Mouse (Mus musculus): ENCODE data around the gene Kat6b.
"Not testable (repeated sequence)": the region's sequence is repeated elsewhere in the genome, so short reads cannot be mapped to it uniquely, and the experiment has no call there.

The Kat6b gene

GRCm38 (mm10) chr14:21636548-21636947, 155.3 kb downstream of the Kat6b start:
- no peak for DNase-seq (ENCODE audit: low read depth, low spot score)
- H3K27me3 ChIP-seq (ENCODE audit: control insufficient read depth, insufficient read depth, low read length, poor library complexity, severe bottlenecking): no peaks in the 10 kb centered on the region
- peaks cover 3% of the 10 kb centered on the region for H3K36me3 ChIP-seq (ENCODE audit: control insufficient read depth, insufficient read depth, low read length, poor library complexity, severe bottlenecking)

GRCm38 (mm10) chr14:21640806-21641435, 159.7 kb downstream of the Kat6b start:
- DNase-seq (ENCODE audit: low read depth, low spot score): no peak
- H3K36me3 ChIP-seq (ENCODE audit: control insufficient read depth, insufficient read depth, low read length, poor library complexity, severe bottlenecking): peaks cover 3% of the 10 kb centered on the region
- no peaks in the 10 kb centered on the region for H3K27me3 ChIP-seq (ENCODE audit: control insufficient read depth, insufficient read depth, low read length, poor library complexity, severe bottlenecking)

- H3K27me3 ChIP-seq (ENCODE audit: control insufficient read depth, insufficient read depth, low read length, poor library complexity, severe bottlenecking): no peaks in the 10 kb centered on the region
- H3K36me3 ChIP-seq (ENCODE audit: control insufficient read depth, insufficient read depth, low read length, poor library complexity, severe bottlenecking): no peaks in the 10 kb centered on the region; the same call in 1 of the 2 replicates
- peak; percentile 25 for DNase-seq (ENCODE audit: low read depth, low spot score)
Measured at GRCm38 (mm10) chr14:21653813-21654212, 172.6 kb downstream of the Kat6b start.

GRCm38 (mm10) chr14:21659155-21659554, 177.9 kb downstream of the Kat6b start:
- no peak for DNase-seq (ENCODE audit: low read depth, low spot score)
- Histone ChIP-seq H3K36me3 (ENCODE audit: control insufficient read depth, insufficient read depth, low read length, poor library complexity, severe bottlenecking) (peaks cover 3% of the 10 kb centered on the region), H3K27me3 (ENCODE audit: control insufficient read depth, insufficient read depth, low read length, poor library complexity, severe bottlenecking) (no peaks in the 10 kb centered on the region)

- peak; percentile 70 for DNase-seq (ENCODE audit: low read depth, low spot score)
- H3K36me3 ChIP-seq (ENCODE audit: control insufficient read depth, insufficient read depth, low read length, poor library complexity, severe bottlenecking): peaks cover 3% of the 10 kb centered on the region
Measured at GRCm38 (mm10) chr14:21659652-21660051, 178.4 kb downstream of the Kat6b start.

GRCm38 (mm10) chr14:21662465-21663142, 181.4 kb downstream of the Kat6b start:
- Histone ChIP-seq H3K27me3 (ENCODE audit: control insufficient read depth, insufficient read depth, low read length, poor library complexity, severe bottlenecking) (no peaks in the 10 kb centered on the region), H3K36me3 (ENCODE audit: control insufficient read depth, insufficient read depth, low read length, poor library complexity, severe bottlenecking) (peaks cover 3% of the 10 kb centered on the region)
- peak; percentile 18 for DNase-seq (ENCODE audit: low read depth, low spot score)

More at GRCm38 (mm10) chr14:21659652-21660051, 178.4 kb downstream of the Kat6b start:
- no peaks in the 10 kb centered on the region for H3K27me3 ChIP-seq (ENCODE audit: control insufficient read depth, insufficient read depth, low read length, poor library complexity, severe bottlenecking)

GRCm38 (mm10) chr14:21669218-21669617, 188.0 kb downstream of the Kat6b start:
- peaks cover 2% of the 10 kb centered on the region for H3K36me3 ChIP-seq (ENCODE audit: control insufficient read depth, insufficient read depth, low read length, poor library complexity, severe bottlenecking)
- H3K27me3 ChIP-seq (ENCODE audit: control insufficient read depth, insufficient read depth, low read length, poor library complexity, severe bottlenecking): no peaks in the 10 kb centered on the region
- DNase-seq (ENCODE audit: low read depth, low spot score): no peak

GRCm38 (mm10) chr14:21669633-21670421, 188.6 kb downstream of the Kat6b start:
- no peak for DNase-seq (ENCODE audit: low read depth, low spot score)
- H3K36me3 ChIP-seq (ENCODE audit: control insufficient read depth, insufficient read depth, low read length, poor library complexity, severe bottlenecking): peaks cover 2% of the 10 kb centered on the region
- no peaks in the 10 kb centered on the region for H3K27me3 ChIP-seq (ENCODE audit: control insufficient read depth, insufficient read depth, low read length, poor library complexity, severe bottlenecking)

- H3K36me3 ChIP-seq (ENCODE audit: control insufficient read depth, insufficient read depth, low read length, poor library complexity, severe bottlenecking); DNase-seq (ENCODE audit: low read depth, low spot score); H3K27me3 ChIP-seq (ENCODE audit: control insufficient read depth, insufficient read depth, low read length, poor library complexity, severe bottlenecking): not testable (repeated sequence)
Measured at GRCm38 (mm10) chr14:21670422-21671006, 189.3 kb downstream of the Kat6b start.

GRCm38 (mm10) chr14:21673100-21673499, 191.9 kb downstream of the Kat6b start:
- peaks cover 2% of the 10 kb centered on the region for H3K36me3 ChIP-seq (ENCODE audit: control insufficient read depth, insufficient read depth, low read length, poor library complexity, severe bottlenecking)
- DNase-seq (ENCODE audit: low read depth, low spot score): no peak
- H3K27me3 ChIP-seq (ENCODE audit: control insufficient read depth, insufficient read depth, low read length, poor library complexity, severe bottlenecking): no peaks in the 10 kb centered on the region

- H3K27me3 ChIP-seq (ENCODE audit: control insufficient read depth, insufficient read depth, low read length, poor library complexity, severe bottlenecking): no peaks in the 10 kb centered on the region
- no peaks in the 10 kb centered on the region for H3K36me3 ChIP-seq (ENCODE audit: control insufficient read depth, insufficient read depth, low read length, poor library complexity, severe bottlenecking)
- no peak for DNase-seq (ENCODE audit: low read depth, low spot score)
Measured at GRCm38 (mm10) chr14:21674471-21674870, 193.2 kb downstream of the Kat6b start.

GRCm38 (mm10) chr14:21676223-21676622, 195.0 kb downstream of the Kat6b start:
- DNase-seq (ENCODE audit: low read depth, low spot score): no peak
- no peaks in the 10 kb centered on the region for H3K36me3 ChIP-seq (ENCODE audit: control insufficient read depth, insufficient read depth, low read length, poor library complexity, severe bottlenecking)
- H3K27me3 ChIP-seq (ENCODE audit: control insufficient read depth, insufficient read depth, low read length, poor library complexity, severe bottlenecking): no peaks in the 10 kb centered on the region

GRCm38 (mm10) chr14:21678509-21679285, 197.5 kb downstream of the Kat6b start:
- H3K36me3 ChIP-seq (ENCODE audit: control insufficient read depth, insufficient read depth, low read length, poor library complexity, severe bottlenecking): no peaks in the 10 kb centered on the region
- peak; percentile 70 for DNase-seq (ENCODE audit: low read depth, low spot score)
- H3K27me3 ChIP-seq (ENCODE audit: control insufficient read depth, insufficient read depth, low read length, poor library complexity, severe bottlenecking): no peaks in the 10 kb centered on the region

GRCm38 (mm10) chr14:21679631-21680201, 198.5 kb downstream of the Kat6b start:
- no peak for DNase-seq (ENCODE audit: low read depth, low spot score)
- H3K36me3 ChIP-seq (ENCODE audit: control insufficient read depth, insufficient read depth, low read length, poor library complexity, severe bottlenecking): no peaks in the 10 kb centered on the region
- no peaks in the 10 kb centered on the region for H3K27me3 ChIP-seq (ENCODE audit: control insufficient read depth, insufficient read depth, low read length, poor library complexity, severe bottlenecking)
